Mouse (Mus musculus): ENCODE data around the gene Stk31.

- no peak for TF ChIP-seq CTCF (IDR thresholded peaks at IDR 0.05; ENCODE audit: extremely low read depth, insufficient read depth, insufficient read length, insufficient replicate concordance)
- no peak for TF ChIP-seq POLR2A (IDR thresholded peaks at IDR 0.05; ENCODE audit: low read depth, low read length)
These were observed 17.1 kb upstream of the Stk31 start for GRCm38 (mm10) chr6:49378328-49378727.
